Mouse (Mus musculus): ENCODE measurements around the gene Cyp2d11.

Gene Cyp2d11

GRCm38 (mm10) chr15:82351480-82351879, 42.3 kb downstream of the Cyp2d11 start:
- no peak for DNase-seq (ENCODE audit: low read depth, low spot score)

DNA sequence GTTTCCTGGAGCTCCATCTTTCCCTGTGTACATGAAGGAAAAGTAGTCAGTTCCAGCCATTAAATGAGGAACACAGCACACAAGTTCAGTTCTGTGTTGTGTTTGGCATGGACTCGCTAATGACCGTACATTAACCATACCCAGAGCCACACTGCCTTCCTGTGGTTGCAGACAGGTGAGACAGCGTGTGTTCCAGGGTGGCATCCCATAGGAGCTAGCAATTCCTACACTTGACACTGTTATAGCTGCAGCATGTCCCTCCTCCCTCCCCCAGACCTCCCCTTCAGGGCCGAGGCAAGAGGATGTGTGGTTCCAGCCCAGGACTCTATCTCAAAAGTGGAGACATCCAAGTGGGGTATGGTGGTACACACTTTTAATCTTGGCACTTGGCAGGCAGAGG, 43.5 kb downstream of the Cyp2d11 start:
- DNase-seq (ENCODE audit: low read depth, low spot score): no peak

DNA sequence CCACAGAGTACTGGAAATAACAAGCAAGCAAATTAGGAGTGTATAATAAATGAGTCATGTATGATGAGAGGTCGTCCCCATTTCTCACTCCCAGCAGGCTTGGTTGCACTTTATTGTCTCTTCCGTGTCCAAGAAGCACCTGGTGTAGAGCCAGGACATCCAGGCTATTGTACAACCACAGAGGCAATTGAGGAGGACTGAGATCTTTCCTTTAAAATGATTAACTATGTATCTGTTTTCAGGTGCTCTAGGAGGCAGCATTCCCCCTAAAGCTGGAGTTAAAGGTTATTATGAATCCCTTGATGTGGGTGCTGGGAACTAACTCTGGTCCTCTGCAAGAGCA, 44.9 kb downstream of the Cyp2d11 start:
- no peak for DNase-seq (ENCODE audit: low read depth, low spot score)

GRCm38 (mm10) chr15:82348258-82348998, 45.4 kb downstream of the Cyp2d11 start:
- DNase-seq (ENCODE audit: low read depth, low spot score): no peak

DNA sequence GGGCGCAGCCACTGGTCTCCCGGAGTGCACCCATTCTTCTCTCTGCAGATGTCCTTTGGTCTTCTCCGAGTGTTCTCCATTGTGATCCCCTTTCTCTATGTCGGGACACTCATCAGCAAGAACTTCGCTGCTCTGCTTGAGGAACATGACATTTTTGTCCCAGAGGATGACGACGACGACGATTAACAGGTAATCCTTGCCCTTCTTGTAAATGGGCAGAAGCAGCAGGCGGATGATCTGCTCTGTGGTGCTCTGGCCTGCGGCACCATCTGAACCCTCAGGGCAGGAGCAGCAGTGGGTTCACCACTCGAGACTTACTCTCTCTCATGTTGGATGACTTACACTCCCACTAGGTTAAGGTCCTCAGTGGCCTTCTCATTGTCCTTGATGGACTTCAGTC, 46.0 kb downstream of the Cyp2d11 start:
- DNase-seq (ENCODE audit: low read depth, low spot score): no peak

GRCm38 (mm10) chr15:82347303-82347676, 46.5 kb downstream of the Cyp2d11 start:
- no peak for DNase-seq (ENCODE audit: low read depth, low spot score)

- DNase-seq (ENCODE audit: low read depth, low spot score): no peak
Measured at GRCm38 (mm10) chr15:82346580-82347302, 47.1 kb downstream of the Cyp2d11 start.

- DNase-seq (ENCODE audit: low read depth, low spot score): peak; percentile 99
Measured at GRCm38 (mm10) chr15:82345820-82346470, 47.9 kb downstream of the Cyp2d11 start.

- no peak for DNase-seq (ENCODE audit: low read depth, low spot score)
Measured at GRCm38 (mm10) chr15:82344971-82345370, 48.9 kb downstream of the Cyp2d11 start.

DNA sequence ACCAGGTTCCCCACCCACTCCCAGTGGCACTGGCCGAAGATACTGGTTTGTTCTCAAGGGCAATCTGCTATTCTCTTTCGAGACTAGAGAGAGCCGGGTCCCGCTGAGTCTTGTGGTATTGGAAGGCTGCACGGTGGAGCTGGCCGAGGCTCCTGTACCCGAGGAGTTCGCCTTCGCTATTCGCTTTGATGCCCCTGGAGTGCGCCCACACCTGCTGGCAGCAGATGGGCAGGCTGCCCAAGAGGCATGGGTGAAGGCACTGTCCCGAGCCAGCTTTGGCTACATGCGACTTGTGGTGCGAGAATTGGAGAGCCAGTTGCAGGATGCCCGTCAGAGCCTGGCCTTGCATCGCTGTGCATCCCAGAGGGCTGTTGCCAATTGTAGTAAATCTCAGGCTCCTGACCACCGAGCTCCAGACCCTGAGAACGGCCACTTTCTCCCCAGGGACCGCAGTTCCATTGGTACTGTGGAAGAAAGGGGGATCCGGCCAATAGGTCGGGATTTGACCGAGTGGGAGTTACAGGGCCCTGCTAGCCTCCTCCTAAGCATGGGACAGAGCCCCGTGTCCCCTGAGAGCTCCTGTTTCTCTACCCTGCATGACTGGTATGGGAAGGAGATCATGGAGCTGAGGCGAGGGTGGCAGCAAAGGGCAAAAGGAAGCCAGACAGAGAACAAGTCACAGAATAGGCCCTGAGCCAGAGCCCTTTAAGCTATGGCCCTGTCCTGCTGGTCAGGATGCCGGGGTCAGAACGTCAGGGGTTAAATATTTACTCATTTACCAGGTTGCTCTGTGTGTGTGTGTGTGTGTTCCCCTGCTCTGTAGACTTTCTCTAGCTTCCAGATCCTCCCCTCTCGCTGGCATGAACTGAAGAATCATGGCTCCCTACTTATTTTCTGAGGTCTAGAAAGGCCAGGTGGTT, 50.2 kb downstream of the Cyp2d11 start:
- no peak for DNase-seq (ENCODE audit: low read depth, low spot score)

DNA sequence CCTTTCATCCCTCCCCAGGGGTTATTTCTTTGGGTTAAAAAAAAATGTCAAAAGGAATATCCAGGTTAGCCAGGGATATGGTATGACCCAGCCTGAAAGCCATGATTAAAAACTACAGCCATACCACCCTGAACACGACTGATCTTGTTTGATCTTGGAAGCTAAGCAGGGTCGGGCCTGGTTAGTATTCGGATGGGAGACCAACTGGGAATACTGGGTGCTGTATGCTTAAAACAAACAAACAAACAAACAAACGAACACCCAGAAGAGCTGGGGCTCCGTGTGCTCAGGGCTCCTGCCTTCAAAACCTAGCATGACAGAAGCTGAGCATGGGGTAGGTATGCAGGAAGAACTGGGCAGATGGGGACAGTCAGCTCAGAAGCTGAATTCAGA, 51.3 kb downstream of the Cyp2d11 start:
- no peak for DNase-seq (ENCODE audit: low read depth, low spot score)

DNA sequence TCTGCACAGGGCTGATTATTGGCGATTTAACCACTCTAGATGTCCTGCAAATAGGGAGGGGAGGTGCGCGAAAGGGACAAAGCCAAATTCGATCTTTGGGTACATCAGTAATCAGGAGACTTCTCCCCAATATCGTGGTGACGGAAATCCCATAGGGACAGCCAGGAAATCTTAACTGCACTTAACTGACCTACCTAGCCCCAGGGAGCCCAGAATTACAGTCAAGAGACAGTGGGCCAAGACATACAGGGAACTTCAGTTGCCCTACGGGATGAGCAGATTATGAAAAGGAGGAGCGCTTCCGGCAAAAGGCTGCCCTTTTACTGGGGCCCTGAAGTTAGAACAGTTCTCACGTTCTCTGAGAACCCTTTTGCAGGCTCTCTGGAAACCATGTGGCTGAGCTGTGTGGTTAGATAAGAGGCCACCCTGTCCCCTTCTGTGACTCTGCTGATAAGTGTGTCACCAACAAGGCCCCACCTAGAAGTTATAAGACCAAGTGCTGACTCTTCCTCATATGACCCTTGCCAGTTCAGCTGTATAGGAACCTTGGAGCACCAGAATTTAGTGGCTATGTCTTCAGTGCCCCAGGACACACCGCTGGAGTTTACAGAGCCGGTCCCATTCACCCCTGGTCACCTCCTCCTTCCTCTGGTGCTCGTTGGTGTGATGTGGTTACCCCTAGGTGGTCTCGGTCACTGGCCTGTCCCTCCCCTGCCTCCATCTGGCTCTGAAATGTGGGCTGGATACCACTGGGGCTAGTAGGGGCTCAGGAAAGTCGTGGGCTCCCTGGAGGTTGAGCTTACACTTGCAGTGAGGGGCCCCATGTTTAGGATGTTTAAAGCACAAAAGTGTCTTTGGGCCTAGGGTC, 51.9 kb downstream of the Cyp2d11 start:
- DNase-seq (ENCODE audit: low read depth, low spot score): no peak

GRCm38 (mm10) chr15:82341036-82341501, 52.8 kb downstream of the Cyp2d11 start:
- no peak for DNase-seq (ENCODE audit: low read depth, low spot score)

GRCm38 (mm10) chr15:82340414-82341035, 53.3 kb downstream of the Cyp2d11 start:
- peak; percentile 36 for DNase-seq (ENCODE audit: low read depth, low spot score)

DNA sequence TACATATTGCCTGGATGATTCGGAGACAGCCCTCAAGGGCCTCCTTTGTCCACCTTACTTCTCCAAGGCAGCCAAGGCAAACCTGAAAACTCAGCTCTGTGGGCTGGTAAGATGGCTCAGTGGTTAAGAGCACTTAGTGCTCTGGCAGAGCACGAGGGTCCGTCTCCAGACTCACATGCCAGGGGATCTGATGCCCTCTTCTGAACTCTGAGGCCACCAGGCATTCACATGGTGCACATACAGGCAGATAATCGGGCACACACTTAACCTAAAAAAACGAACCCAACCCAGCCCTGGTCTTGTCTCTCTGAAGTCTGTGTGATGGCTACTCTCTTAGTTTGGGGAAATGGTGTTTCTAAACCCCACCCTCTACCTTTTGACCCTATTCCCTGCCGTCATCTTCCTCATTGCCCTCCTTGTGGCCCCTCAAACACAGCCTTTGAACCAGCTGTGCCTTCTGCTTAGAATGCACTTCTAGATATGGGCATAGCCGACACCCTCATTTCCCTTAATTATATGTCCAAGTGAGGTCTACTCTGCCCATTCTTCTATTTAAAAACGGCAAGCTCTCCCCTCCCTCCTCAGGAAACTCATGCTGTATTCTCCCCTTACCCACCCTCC, 54.1 kb downstream of the Cyp2d11 start:
- no peak for DNase-seq (ENCODE audit: low read depth, low spot score)

All from R1 (cell line).